Mouse (Mus musculus) right cerebral cortex, postnatal 25 days (tissue): ENCODE measurements at regions not wholly inside any gene's neighbourhood (a gene's known extent, or its start where the extent isn't known, plus 50 kb on each side); places are given as distances from the start of the nearest gene placed in this dataset.

Experiments used
- DNase-seq: peaks from one replicate; pipeline ENCODE4 v3.0.0; 2022

- no peak for DNase-seq
These were observed 786.2 kb downstream of the Slc16a7 start for GRCm38 (mm10) chr10:124603061-124603460.

- DNase-seq, result peak; percentile 29
These were observed 818.5 kb downstream of the Slc16a7 start for GRCm38 (mm10) chr10:124570746-124571145.

GRCm38 (mm10) chr10:124563626-124564025, 825.6 kb downstream of the Slc16a7 start:
- DNase-seq, result no peak

DNA sequence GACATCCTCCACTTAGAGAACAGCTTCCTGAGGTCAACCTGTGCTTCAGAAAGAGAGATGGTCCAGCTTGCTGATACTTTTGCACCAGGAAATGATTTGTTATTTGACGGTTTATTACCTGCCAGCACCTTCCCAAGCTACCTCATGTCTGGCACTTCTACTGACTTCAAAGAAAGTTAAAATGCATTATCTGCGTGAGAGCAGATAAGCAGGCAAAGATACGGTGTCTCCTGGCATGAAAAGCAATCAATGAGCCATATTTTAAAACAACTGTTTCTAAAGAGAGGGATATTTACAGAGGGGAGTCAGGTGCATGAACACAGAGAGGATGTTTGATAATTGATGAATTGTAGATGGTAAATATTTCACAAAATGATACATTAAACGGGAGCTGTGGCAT, 861.1 kb downstream of the Slc16a7 start:
- no peak for DNase-seq
